Mouse (Mus musculus) spleen, postnatal 14 days (tissue): Measurements from ENCODE around the gene Rpf1.

Experiments used
- DNase-seq, 2 experiments: peaks; one replicate each; pipeline ENCODE4 v3.0.0; 2021 to 2022; ENCODE audit warnings: low spot score in 2 of 2

Gene Rpf1

GRCm38 (mm10) chr3:146520798-146521651, at the start of gene Rpf1:
TSS of gene Rpf1 (minus strand) at chr3:146521429.
- DNase-seq = peak; percentile 73 to 83

GRCm38 (mm10) chr3:146570939-146571338, 49.7 kb upstream of the Rpf1 start:
- DNase-seq = no peak

- no peak for DNase-seq
Measured at GRCm38 (mm10) chr3:146570148-146570782, 49.0 kb upstream of the Rpf1 start, which contains the start of gene Uox. TSS of gene Uox (plus strand) at chr3:146570426.

- DNase-seq = no peak
Measured at GRCm38 (mm10) chr3:146569594-146569993, 48.4 kb upstream of the Rpf1 start.

GRCm38 (mm10) chr3:146567884-146568530, 46.8 kb upstream of the Rpf1 start:
- no peak for DNase-seq

- DNase-seq = no peak
Measured at GRCm38 (mm10) chr3:146567366-146567765, 46.1 kb upstream of the Rpf1 start.

- DNase-seq = no peak
Measured at GRCm38 (mm10) chr3:146565065-146565411, 43.8 kb upstream of the Rpf1 start.

GRCm38 (mm10) chr3:146564268-146565064, 43.2 kb upstream of the Rpf1 start:
- peak; percentile 28 to 54 for DNase-seq

- no peak for DNase-seq
Measured at GRCm38 (mm10) chr3:146562936-146563335, 41.7 kb upstream of the Rpf1 start.

- DNase-seq = no peak
Measured at GRCm38 (mm10) chr3:146557507-146557906, 36.3 kb upstream of the Rpf1 start.

GRCm38 (mm10) chr3:146556567-146556966, 35.3 kb upstream of the Rpf1 start:
- DNase-seq = no peak

GRCm38 (mm10) chr3:146554816-146555215, 33.6 kb upstream of the Rpf1 start:
- no peak for DNase-seq

GRCm38 (mm10) chr3:146543632-146544031, 22.4 kb upstream of the Rpf1 start:
- DNase-seq = no peak

- DNase-seq = no peak
Measured at GRCm38 (mm10) chr3:146540521-146541273, 19.5 kb upstream of the Rpf1 start.

GRCm38 (mm10) chr3:146534986-146535385, 13.8 kb upstream of the Rpf1 start:
- DNase-seq = no peak

- no peak for DNase-seq
Measured at GRCm38 (mm10) chr3:146528335-146528734, 7.1 kb upstream of the Rpf1 start.

- DNase-seq = no peak
Measured at GRCm38 (mm10) chr3:146521652-146522020, 407 bp upstream of the Rpf1 start.

- no peak for DNase-seq
Measured at GRCm38 (mm10) chr3:146520226-146520797, 917 bp downstream of the Rpf1 start.

- no peak for DNase-seq
Measured at GRCm38 (mm10) chr3:146506711-146507110, 14.5 kb downstream of the Rpf1 start.

GRCm38 (mm10) chr3:146501601-146502123, 19.6 kb downstream of the Rpf1 start:
- no peak for DNase-seq

GRCm38 (mm10) chr3:146500810-146501201, 20.4 kb downstream of the Rpf1 start:
- DNase-seq = no peak
